Mouse (Mus musculus): ENCODE data around the gene Mocs1. TPM values are rescaled to one million over a fixed set of nuclear protein-coding genes. Genes with fewer than 3 reads are reported as not detected.

Gene Mocs1
- polyA plus RNA-seq, 1 experiment from 2014 or later: 9.9 TPM

GRCm38 (mm10) chr17:49405927-49406326 lies 22.2 kb upstream of the Mocs1 start:
- Histone ChIP-seq H3K4me2 (replicated peaks; ENCODE audit: low read depth, low read length) (no peak overlapping the region), H3K4me1 (ENCODE audit: control insufficient read depth, insufficient read depth, low read length) (no peaks in the 10 kb centered on the region), H3K27me3 (ENCODE audit: control insufficient read depth, insufficient read depth, low read length) (no peaks in the 10 kb centered on the region), H3K9me3 (ENCODE audit: control insufficient read depth, low read depth, low read length) (no peaks in the 10 kb centered on the region), H3K27ac (ENCODE audit: low read length) (no peak overlapping the region), H3K4me3 (ENCODE audit: low read depth, low read length) (no peak overlapping the region), H3K36me3 (ENCODE audit: control insufficient read depth, insufficient read depth, low read length) (no peaks in the 10 kb centered on the region), H3K9ac (replicated peaks; ENCODE audit: low read depth, low read length) (no peak overlapping the region)
- ATAC-seq (ENCODE audit: insufficient number of reproducible peaks, insufficient read depth, low FRiP score, low read depth): no peak
- WGBS: 81% methylated on average over 5 of the region's 5 CpGs

DNA sequence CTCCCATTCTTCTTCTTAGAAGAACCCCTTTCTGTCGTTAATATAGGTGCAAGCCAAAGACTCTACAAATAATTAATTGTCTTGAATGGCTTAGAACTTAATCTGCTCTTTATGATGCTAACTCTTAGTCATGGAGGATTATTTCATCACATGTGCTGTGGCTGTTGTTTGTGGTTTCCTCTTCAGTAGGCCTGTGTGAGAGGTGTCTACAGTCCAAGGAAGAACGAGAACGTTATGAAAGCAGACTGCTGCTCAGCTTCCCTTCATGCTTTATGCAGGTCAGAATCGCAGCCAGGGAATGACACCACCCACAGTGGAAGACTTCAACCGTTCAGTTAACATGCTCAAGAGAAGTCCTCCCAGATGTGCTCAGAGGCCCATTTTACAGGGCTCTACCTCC lies 15.2 kb upstream of the Mocs1 start:
- ATAC-seq (ENCODE audit: insufficient number of reproducible peaks, insufficient read depth, low FRiP score, low read depth): no peak

GRCm38 (mm10) chr17:49413554-49413953 lies 14.6 kb upstream of the Mocs1 start:
- Histone ChIP-seq H3K36me3 (ENCODE audit: control insufficient read depth, insufficient read depth, low read length) (no peaks in the 10 kb centered on the region), H3K4me2 (replicated peaks; ENCODE audit: low read depth, low read length) (no peak overlapping the region), H3K9ac (replicated peaks; ENCODE audit: low read depth, low read length) (no peak overlapping the region), H3K9me3 (ENCODE audit: control insufficient read depth, low read depth, low read length) (no peaks in the 10 kb centered on the region), H3K4me1 (ENCODE audit: control insufficient read depth, insufficient read depth, low read length) (no peaks in the 10 kb centered on the region), H3K27me3 (ENCODE audit: control insufficient read depth, insufficient read depth, low read length) (no peaks in the 10 kb centered on the region), H3K4me3 (ENCODE audit: low read depth, low read length) (no peak overlapping the region), H3K27ac (ENCODE audit: low read length) (no peak overlapping the region)
- ATAC-seq (ENCODE audit: insufficient number of reproducible peaks, insufficient read depth, low FRiP score, low read depth): no peak
- WGBS: 56% methylated on average over 3 of the region's 3 CpGs

More for the DNA sequence above, 15.2 kb upstream of the Mocs1 start:
- H3K36me3 ChIP-seq (ENCODE audit: control insufficient read depth, insufficient read depth, low read length): no peaks in the 10 kb centered on the region
- 83% methylated on average over 5 of the region's 5 CpGs for WGBS
- no peak overlapping the region for H3K4me3 ChIP-seq (ENCODE audit: low read depth, low read length)
- H3K27ac ChIP-seq (ENCODE audit: low read length): no peak overlapping the region
- no peak overlapping the region for H3K9ac ChIP-seq (replicated peaks; ENCODE audit: low read depth, low read length)
- H3K4me1 ChIP-seq (ENCODE audit: control insufficient read depth, insufficient read depth, low read length): no peaks in the 10 kb centered on the region
- H3K9me3 ChIP-seq (ENCODE audit: control insufficient read depth, low read depth, low read length): no peaks in the 10 kb centered on the region
- H3K27me3 ChIP-seq (ENCODE audit: control insufficient read depth, insufficient read depth, low read length): no peaks in the 10 kb centered on the region
- H3K4me2 ChIP-seq (replicated peaks; ENCODE audit: low read depth, low read length): no peak overlapping the region

DNA sequence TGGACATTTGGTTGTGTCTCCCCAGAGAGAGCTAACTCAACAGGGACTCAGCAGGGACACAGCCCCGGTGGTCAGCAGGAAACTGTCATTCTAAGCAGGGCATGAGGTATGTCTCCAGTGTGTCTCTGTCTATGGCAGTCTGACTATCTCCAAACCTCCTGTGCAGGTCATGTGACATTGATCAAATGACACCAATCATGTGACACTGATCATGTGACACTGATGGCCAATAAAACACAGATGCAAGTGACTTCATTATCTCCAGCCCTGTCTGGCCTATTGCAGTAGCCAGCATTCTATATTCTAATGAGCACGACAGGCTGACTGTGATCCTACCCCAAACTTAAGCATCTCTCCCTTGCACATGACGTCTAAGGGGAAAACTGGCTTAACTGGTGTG lies 11.9 kb upstream of the Mocs1 start:
- Histone ChIP-seq H3K4me2 (replicated peaks; ENCODE audit: low read depth, low read length) (no peak overlapping the region), H3K36me3 (ENCODE audit: control insufficient read depth, insufficient read depth, low read length) (no peaks in the 10 kb centered on the region), H3K27me3 (ENCODE audit: control insufficient read depth, insufficient read depth, low read length) (no peaks in the 10 kb centered on the region), H3K27ac (ENCODE audit: low read length) (no peak overlapping the region), H3K9me3 (ENCODE audit: control insufficient read depth, low read depth, low read length) (no peaks in the 10 kb centered on the region), H3K4me1 (ENCODE audit: control insufficient read depth, insufficient read depth, low read length) (no peaks in the 10 kb centered on the region), H3K9ac (replicated peaks; ENCODE audit: low read depth, low read length) (no peak overlapping the region), H3K4me3 (ENCODE audit: low read depth, low read length) (no peak overlapping the region)
- ATAC-seq (ENCODE audit: insufficient number of reproducible peaks, insufficient read depth, low FRiP score, low read depth): no peak
- WGBS: 69% methylated on average over 3 of the region's 3 CpGs

DNA sequence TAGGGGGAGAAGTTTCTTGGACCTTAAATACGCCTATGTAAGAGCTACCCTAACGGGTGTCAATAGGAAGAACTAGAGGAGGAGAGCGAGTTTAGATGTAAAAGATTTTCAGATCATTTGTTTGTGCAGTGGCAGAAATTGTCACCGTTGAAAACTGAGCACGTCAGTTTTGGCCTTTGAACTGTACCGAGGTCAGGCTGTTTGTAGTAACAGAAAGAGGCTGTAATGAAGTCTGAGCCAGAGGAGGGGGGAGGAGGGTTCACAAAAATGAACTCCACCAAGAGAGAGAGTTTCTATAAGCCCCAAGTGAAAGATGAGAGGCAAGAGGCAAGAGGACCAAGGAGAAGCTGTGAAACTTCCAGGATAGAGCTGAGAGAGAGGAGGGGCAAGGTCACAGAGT lies 8.3 kb upstream of the Mocs1 start:
- Histone ChIP-seq H3K36me3 (ENCODE audit: control insufficient read depth, insufficient read depth, low read length) (no peaks in the 10 kb centered on the region), H3K9ac (replicated peaks; ENCODE audit: low read depth, low read length) (no peak overlapping the region), H3K4me2 (replicated peaks; ENCODE audit: low read depth, low read length) (no peak overlapping the region), H3K27me3 (ENCODE audit: control insufficient read depth, insufficient read depth, low read length) (no peaks in the 10 kb centered on the region), H3K27ac (ENCODE audit: low read length) (no peak overlapping the region), H3K4me3 (ENCODE audit: low read depth, low read length) (no peak overlapping the region), H3K9me3 (ENCODE audit: control insufficient read depth, low read depth, low read length) (no peaks in the 10 kb centered on the region), H3K4me1 (ENCODE audit: control insufficient read depth, insufficient read depth, low read length) (no peaks in the 10 kb centered on the region)
- 41% methylated on average over 6 of the region's 6 CpGs for WGBS
- ATAC-seq (ENCODE audit: insufficient number of reproducible peaks, insufficient read depth, low FRiP score, low read depth): no peak

DNA sequence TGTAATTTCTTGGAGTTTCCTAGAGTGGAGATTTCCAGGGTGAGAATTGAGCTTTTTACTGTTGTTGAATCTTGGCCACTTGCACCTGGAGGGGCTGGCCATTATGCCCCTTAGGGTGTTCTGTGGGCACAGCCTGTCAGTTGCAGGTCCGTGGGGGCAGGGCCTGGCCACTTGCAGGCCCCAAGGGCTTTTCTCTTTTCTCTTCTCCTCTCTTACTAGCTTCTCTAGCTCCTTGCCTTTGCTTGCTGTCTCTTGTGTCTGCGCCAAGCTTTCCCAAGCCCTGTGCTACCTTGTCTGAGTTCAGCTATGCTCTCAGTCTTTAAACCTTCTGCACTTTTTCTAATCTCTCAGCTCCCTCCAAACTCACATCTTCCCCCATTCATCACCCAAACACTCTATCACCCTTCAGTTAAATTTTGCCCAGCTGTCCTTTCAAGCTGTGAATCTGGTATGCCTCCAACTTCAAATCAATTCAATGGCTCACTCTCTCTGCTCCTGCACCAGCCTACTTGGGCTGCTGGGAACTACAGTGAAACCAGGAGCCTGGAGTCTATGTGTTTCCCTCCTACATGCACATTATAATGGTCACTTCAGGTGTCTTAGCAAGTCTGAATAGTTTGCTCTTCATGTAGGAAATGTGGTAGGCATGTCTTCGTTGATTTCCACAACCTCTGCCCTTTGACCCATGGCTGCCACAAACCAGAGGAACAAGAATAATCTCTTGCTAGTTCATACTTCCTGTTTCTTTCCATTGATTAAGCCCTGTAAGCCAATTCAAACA lies 5.7 kb upstream of the Mocs1 start:
- no peak for ATAC-seq (ENCODE audit: insufficient number of reproducible peaks, insufficient read depth, low FRiP score, low read depth)
- H3K4me1 ChIP-seq (ENCODE audit: control insufficient read depth, insufficient read depth, low read length): no peaks in the 10 kb centered on the region
- 59% methylated on average over 3 of the region's 3 CpGs for WGBS
- no peak overlapping the region for H3K9ac ChIP-seq (replicated peaks; ENCODE audit: low read depth, low read length)
- H3K9me3 ChIP-seq (ENCODE audit: control insufficient read depth, low read depth, low read length): no peaks in the 10 kb centered on the region
- H3K27ac ChIP-seq (ENCODE audit: low read length): no peak overlapping the region
- H3K4me3 ChIP-seq (ENCODE audit: low read depth, low read length): no peak overlapping the region
- H3K36me3 ChIP-seq (ENCODE audit: control insufficient read depth, insufficient read depth, low read length): no peaks in the 10 kb centered on the region
- no peak overlapping the region for H3K4me2 ChIP-seq (replicated peaks; ENCODE audit: low read depth, low read length)
- no peaks in the 10 kb centered on the region for H3K27me3 ChIP-seq (ENCODE audit: control insufficient read depth, insufficient read depth, low read length)

DNA sequence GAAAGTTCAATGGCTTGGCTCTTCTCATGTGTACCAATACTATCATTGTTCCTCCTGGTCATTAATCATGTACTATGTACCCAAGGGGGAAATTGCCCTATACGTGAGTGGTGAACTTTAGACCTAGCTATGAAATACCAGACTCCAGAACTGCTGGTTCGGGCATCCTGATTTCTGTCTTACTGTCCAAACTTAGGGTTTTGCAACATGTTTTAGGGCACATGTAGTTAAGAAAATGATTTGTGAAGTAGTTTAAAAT lies 5.2 kb upstream of the Mocs1 start:
- WGBS: 58% methylated on average over 2 of the region's 2 CpGs
- ATAC-seq (ENCODE audit: insufficient number of reproducible peaks, insufficient read depth, low FRiP score, low read depth): no peak
- Histone ChIP-seq H3K9ac (replicated peaks; ENCODE audit: low read depth, low read length) (no peak overlapping the region), H3K36me3 (ENCODE audit: control insufficient read depth, insufficient read depth, low read length) (no peaks in the 10 kb centered on the region), H3K4me2 (replicated peaks; ENCODE audit: low read depth, low read length) (no peak overlapping the region), H3K4me1 (ENCODE audit: control insufficient read depth, insufficient read depth, low read length) (no peaks in the 10 kb centered on the region), H3K4me3 (ENCODE audit: low read depth, low read length) (no peak overlapping the region), H3K9me3 (ENCODE audit: control insufficient read depth, low read depth, low read length) (no peaks in the 10 kb centered on the region), H3K27me3 (ENCODE audit: control insufficient read depth, insufficient read depth, low read length) (no peaks in the 10 kb centered on the region), H3K27ac (ENCODE audit: low read length) (no peak overlapping the region)

- ATAC-seq (ENCODE audit: insufficient number of reproducible peaks, insufficient read depth, low FRiP score, low read depth): no peak
- 87% methylated on average over 3 of the region's 3 CpGs for WGBS
- Histone ChIP-seq H3K36me3 (ENCODE audit: control insufficient read depth, insufficient read depth, low read length) (no peaks in the 10 kb centered on the region), H3K27ac (ENCODE audit: low read length) (no peak overlapping the region), H3K9me3 (ENCODE audit: control insufficient read depth, low read depth, low read length) (no peaks in the 10 kb centered on the region), H3K4me3 (ENCODE audit: low read depth, low read length) (no peak overlapping the region), H3K4me1 (ENCODE audit: control insufficient read depth, insufficient read depth, low read length) (peaks cover under 1% of the 10 kb centered on the region; the same call in 1 of the 2 replicates), H3K4me2 (replicated peaks; ENCODE audit: low read depth, low read length) (no peak overlapping the region), H3K27me3 (ENCODE audit: control insufficient read depth, insufficient read depth, low read length) (no peaks in the 10 kb centered on the region), H3K9ac (replicated peaks; ENCODE audit: low read depth, low read length) (no peak overlapping the region)
These were observed 4.3 kb upstream of the Mocs1 start for GRCm38 (mm10) chr17:49423872-49424271.

GRCm38 (mm10) chr17:49427631-49428238 lies 427 bp upstream of the Mocs1 start:
- Histone ChIP-seq H3K27ac (ENCODE audit: low read length) (no peak overlapping the region), H3K36me3 (ENCODE audit: control insufficient read depth, insufficient read depth, low read length) (no peaks in the 10 kb centered on the region), H3K4me3 (ENCODE audit: low read depth, low read length) (peak overlapping the region; percentile 78; the same call in 1 of the 2 replicates), H3K9me3 (ENCODE audit: control insufficient read depth, low read depth, low read length) (no peaks in the 10 kb centered on the region), H3K27me3 (ENCODE audit: control insufficient read depth, insufficient read depth, low read length) (no peaks in the 10 kb centered on the region), H3K4me1 (ENCODE audit: control insufficient read depth, insufficient read depth, low read length) (peaks cover 20% of the 10 kb centered on the region), H3K4me2 (replicated peaks; ENCODE audit: low read depth, low read length) (0 out of 2 replicates have a peak overlapping the region, but pooled peaks have one; percentile 21), H3K9ac (replicated peaks; ENCODE audit: low read depth, low read length) (no peak overlapping the region)
- ATAC-seq (ENCODE audit: insufficient number of reproducible peaks, insufficient read depth, low FRiP score, low read depth): no peak
- 25% methylated on average over 9 of the region's 9 CpGs for WGBS
